Mouse (Mus musculus): ENCODE measurements at regions not wholly inside any gene's neighbourhood (a gene's known extent, or its start where the extent isn't known, plus 50 kb on each side); places are given as distances from the start of the nearest gene placed in this dataset.

GRCm38 (mm10) chr2:148237121-148237520 is 158.0 kb upstream of the Sstr4 start:
- no peak overlapping the region for H3K9ac ChIP-seq (replicated peaks)
- 83% methylated on average over 4 of the region's 4 CpGs for WGBS
- H3K27me3 ChIP-seq: no peaks in the 10 kb centered on the region
- H3K4me2 ChIP-seq (replicated peaks): no peak overlapping the region
- no peaks in the 10 kb centered on the region for H3K36me3 ChIP-seq
- H3K4me1 ChIP-seq: no peaks in the 10 kb centered on the region
- H3K9me3 ChIP-seq: no peaks in the 10 kb centered on the region
- no peak for ATAC-seq (replicated peaks)
- H3K27ac ChIP-seq (replicated peaks): no peak overlapping the region
- H3K4me3 ChIP-seq: no peak overlapping the region

DNA sequence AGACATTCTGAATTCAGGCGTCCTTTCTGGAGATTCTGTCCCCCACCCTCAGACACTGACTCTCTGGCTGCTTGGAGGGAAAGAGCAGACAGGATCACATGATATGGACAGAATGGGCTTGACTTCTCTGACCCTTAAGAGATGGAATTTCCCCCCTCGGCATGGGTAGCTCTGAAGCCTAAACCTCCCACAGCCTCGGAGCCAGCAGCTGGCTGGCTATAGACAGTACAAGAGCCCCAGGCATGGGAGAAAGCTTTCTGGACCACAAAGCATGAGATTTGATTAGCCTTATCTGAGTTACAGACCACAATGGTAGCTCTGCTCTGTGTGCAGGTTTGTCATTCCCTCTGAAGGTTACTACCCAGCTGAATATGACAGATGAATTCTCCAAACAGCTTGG is 156.1 kb upstream of the Sstr4 start:
- Histone ChIP-seq H3K27ac (replicated peaks) (no peak overlapping the region), H3K9me3 (no peaks in the 10 kb centered on the region), H3K4me1 (no peaks in the 10 kb centered on the region), H3K4me2 (replicated peaks) (no peak overlapping the region), H3K36me3 (no peaks in the 10 kb centered on the region), H3K9ac (replicated peaks) (no peak overlapping the region), H3K4me3 (no peak overlapping the region), H3K27me3 (no peaks in the 10 kb centered on the region)
- ATAC-seq (replicated peaks): no peak; the same call in 1 of the 2 replicates
- WGBS: 58% methylated on average over 3 of the region's 3 CpGs

- no peak overlapping the region for H3K9ac ChIP-seq (replicated peaks)
- H3K36me3 ChIP-seq: no peaks in the 10 kb centered on the region
- no peak overlapping the region for H3K27ac ChIP-seq (replicated peaks)
- no peak overlapping the region for H3K4me3 ChIP-seq
- no peaks in the 10 kb centered on the region for H3K9me3 ChIP-seq
- H3K27me3 ChIP-seq: no peaks in the 10 kb centered on the region
- ATAC-seq (replicated peaks): no peak
- H3K4me2 ChIP-seq (replicated peaks): no peak overlapping the region
- 35% methylated on average over 4 of the region's 4 CpGs for WGBS
- H3K4me1 ChIP-seq: no peaks in the 10 kb centered on the region
These were observed 152.9 kb upstream of the Sstr4 start for GRCm38 (mm10) chr2:148242242-148242641.

DNA sequence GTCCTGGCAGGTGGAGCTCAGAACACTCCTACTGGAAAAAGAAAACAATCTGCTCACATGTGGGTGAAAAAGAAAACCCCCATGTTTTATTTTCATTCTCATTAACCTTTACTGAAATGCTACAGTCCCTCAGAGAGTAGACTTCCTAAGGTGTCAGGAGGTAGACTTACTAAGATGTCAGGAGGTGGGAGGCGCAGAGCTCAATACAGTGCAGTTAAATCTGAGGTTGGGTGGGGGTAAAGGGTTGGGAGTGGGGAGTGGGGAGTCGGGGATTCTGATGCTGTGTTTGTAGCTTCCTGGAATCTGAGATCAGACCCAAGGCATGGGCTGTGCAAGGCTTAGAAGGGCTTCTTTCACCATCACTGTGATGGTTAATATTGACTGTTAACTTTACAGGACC is 149.6 kb upstream of the Sstr4 start:
- no peaks in the 10 kb centered on the region for H3K4me1 ChIP-seq
- no peaks in the 10 kb centered on the region for H3K36me3 ChIP-seq
- H3K9ac ChIP-seq (replicated peaks): no peak overlapping the region

DNA sequence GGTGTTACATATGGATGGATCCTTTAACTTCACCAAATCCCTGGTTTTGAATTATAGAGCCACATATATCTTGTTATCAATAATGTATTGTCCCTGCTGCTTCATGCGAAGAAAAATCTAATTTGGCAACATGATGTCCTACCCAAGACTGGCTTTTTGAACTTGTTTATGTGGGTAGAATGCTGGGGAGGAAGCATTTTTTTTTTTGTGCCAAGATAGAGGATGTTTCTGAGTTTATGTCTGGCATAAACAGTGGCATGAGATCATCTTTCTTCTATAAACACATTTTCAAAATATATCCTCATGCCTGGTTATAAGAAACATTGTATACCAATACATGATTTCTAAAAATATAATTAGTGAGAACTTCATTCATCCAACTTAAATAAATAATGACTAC is 144.2 kb upstream of the Sstr4 start:
- H3K4me2 ChIP-seq (replicated peaks): no peak overlapping the region
- no peak overlapping the region for H3K9ac ChIP-seq (replicated peaks)
- H3K36me3 ChIP-seq: no peaks in the 10 kb centered on the region
- no peak for ATAC-seq (replicated peaks)
- WGBS: 90% methylated on average over 1 of the region's 1 CpGs
- no peak overlapping the region for H3K4me3 ChIP-seq
- H3K9me3 ChIP-seq: no peaks in the 10 kb centered on the region
- H3K4me1 ChIP-seq: no peaks in the 10 kb centered on the region
- no peak overlapping the region for H3K27ac ChIP-seq (replicated peaks)
- no peaks in the 10 kb centered on the region for H3K27me3 ChIP-seq

More for the DNA sequence above, 149.6 kb upstream of the Sstr4 start:
- Histone ChIP-seq H3K9me3 (no peaks in the 10 kb centered on the region), H3K4me2 (replicated peaks) (no peak overlapping the region), H3K27me3 (no peaks in the 10 kb centered on the region), H3K4me3 (no peak overlapping the region), H3K27ac (replicated peaks) (no peak overlapping the region)
- ATAC-seq (replicated peaks): no peak
- 85% methylated on average over 2 of the region's 2 CpGs for WGBS

DNA sequence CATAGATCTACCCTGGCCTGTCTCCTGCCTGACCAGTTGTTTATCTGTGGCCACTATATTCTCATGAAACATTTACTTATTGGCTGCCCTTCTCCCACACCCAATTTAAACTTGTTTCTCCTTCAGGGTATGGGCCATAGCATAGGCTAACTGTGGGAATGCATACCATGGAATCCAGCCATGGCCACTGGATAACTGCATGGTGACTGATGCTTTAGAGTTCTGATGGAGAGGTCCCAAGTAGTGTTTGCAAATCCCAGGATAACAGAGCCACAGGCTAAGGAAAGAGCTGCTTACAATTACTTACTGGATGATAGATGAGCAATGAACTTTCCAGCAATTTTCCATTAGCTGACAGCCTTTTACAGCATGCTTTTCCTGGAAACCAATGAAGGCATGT is 139.5 kb upstream of the Sstr4 start:
- Histone ChIP-seq H3K27ac (replicated peaks) (no peak overlapping the region), H3K9ac (replicated peaks) (no peak overlapping the region), H3K9me3 (no peaks in the 10 kb centered on the region), H3K27me3 (no peaks in the 10 kb centered on the region), H3K4me2 (replicated peaks) (no peak overlapping the region), H3K4me1 (no peaks in the 10 kb centered on the region), H3K36me3 (no peaks in the 10 kb centered on the region), H3K4me3 (no peak overlapping the region)
- no peak for ATAC-seq (replicated peaks)

GRCm38 (mm10) chr2:148264111-148264730 is 130.9 kb upstream of the Sstr4 start:
- H3K4me1 ChIP-seq: no peaks in the 10 kb centered on the region
- no peaks in the 10 kb centered on the region for H3K36me3 ChIP-seq
- no peak overlapping the region for H3K4me3 ChIP-seq
- WGBS: 54% methylated on average over 3 of the region's 3 CpGs
- no peaks in the 10 kb centered on the region for H3K27me3 ChIP-seq
- peak; percentile 76 for ATAC-seq (replicated peaks)
- H3K9ac ChIP-seq (replicated peaks): no peak overlapping the region
- no peaks in the 10 kb centered on the region for H3K9me3 ChIP-seq
- H3K4me2 ChIP-seq (replicated peaks): no peak overlapping the region
- no peak overlapping the region for H3K27ac ChIP-seq (replicated peaks)

DNA sequence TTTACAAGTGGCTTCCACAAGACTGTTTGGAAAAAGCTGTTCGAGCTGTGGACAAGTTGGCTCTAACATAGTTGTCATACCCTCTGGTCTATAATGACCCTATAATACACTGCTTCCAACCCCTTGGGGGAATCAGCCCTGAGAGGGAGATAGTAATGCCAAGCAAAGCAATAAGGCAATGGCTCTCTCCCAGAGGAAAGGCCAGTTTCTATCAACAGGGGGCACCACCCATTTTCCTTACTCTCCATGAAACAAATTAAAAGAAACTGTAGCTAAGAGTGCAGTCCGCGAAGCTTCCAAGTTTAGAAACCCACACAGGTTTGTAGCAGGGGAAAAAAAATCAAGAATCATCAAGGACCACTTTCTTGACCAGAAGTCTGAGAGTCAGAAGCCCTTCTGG is 115.9 kb upstream of the Sstr4 start:
- no peak overlapping the region for H3K4me2 ChIP-seq (replicated peaks)
- H3K27ac ChIP-seq (replicated peaks): no peak overlapping the region
- H3K9ac ChIP-seq (replicated peaks): no peak overlapping the region
- WGBS: 94% methylated on average over 3 of the region's 3 CpGs
- H3K27me3 ChIP-seq: no peaks in the 10 kb centered on the region
- H3K4me3 ChIP-seq: no peak overlapping the region
- no peaks in the 10 kb centered on the region for H3K4me1 ChIP-seq
- H3K9me3 ChIP-seq: no peaks in the 10 kb centered on the region
- no peaks in the 10 kb centered on the region for H3K36me3 ChIP-seq
- ATAC-seq (replicated peaks): no peak

DNA sequence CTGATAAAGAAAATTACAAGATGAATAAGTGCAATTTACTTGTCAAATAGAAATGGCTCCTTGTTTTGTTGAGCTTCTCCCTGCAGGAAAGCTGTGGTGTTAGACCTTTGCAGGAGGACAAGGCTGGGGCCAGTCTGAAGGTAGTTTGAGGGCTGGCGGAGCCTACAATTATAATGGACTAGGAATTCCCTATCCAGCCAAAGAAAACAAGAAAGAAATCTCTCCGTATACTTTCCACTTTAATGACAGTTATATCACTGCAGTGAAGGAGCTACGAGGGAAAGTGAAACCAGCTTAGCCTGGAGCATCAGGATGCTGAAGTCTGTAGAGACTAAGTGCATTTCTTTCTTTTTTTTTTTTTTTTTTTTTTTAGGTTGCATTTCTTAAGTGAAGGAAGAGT is 104.8 kb upstream of the Sstr4 start:
- H3K4me3 ChIP-seq: no peak overlapping the region
- WGBS: 81% methylated on average over 3 of the region's 3 CpGs

GRCm38 (mm10) chr2:148292442-148292841 is 102.7 kb upstream of the Sstr4 start:
- no peaks in the 10 kb centered on the region for H3K4me1 ChIP-seq
- H3K36me3 ChIP-seq: no peaks in the 10 kb centered on the region
- ATAC-seq (replicated peaks): no peak
- H3K9ac ChIP-seq (replicated peaks): no peak overlapping the region
- no peak overlapping the region for H3K4me2 ChIP-seq (replicated peaks)
- H3K9me3 ChIP-seq: no peaks in the 10 kb centered on the region
- no peaks in the 10 kb centered on the region for H3K27me3 ChIP-seq
- no peak overlapping the region for H3K4me3 ChIP-seq
- 89% methylated on average over 5 of the region's 5 CpGs for WGBS
- H3K27ac ChIP-seq (replicated peaks): no peak overlapping the region

More for the DNA sequence above, 104.8 kb upstream of the Sstr4 start:
- H3K27me3 ChIP-seq: no peaks in the 10 kb centered on the region
- no peaks in the 10 kb centered on the region for H3K9me3 ChIP-seq
- no peak overlapping the region for H3K27ac ChIP-seq (replicated peaks)
- no peak for ATAC-seq (replicated peaks)
- H3K9ac ChIP-seq (replicated peaks): no peak overlapping the region
- no peaks in the 10 kb centered on the region for H3K36me3 ChIP-seq
- no peaks in the 10 kb centered on the region for H3K4me1 ChIP-seq
- H3K4me2 ChIP-seq (replicated peaks): no peak overlapping the region

DNA sequence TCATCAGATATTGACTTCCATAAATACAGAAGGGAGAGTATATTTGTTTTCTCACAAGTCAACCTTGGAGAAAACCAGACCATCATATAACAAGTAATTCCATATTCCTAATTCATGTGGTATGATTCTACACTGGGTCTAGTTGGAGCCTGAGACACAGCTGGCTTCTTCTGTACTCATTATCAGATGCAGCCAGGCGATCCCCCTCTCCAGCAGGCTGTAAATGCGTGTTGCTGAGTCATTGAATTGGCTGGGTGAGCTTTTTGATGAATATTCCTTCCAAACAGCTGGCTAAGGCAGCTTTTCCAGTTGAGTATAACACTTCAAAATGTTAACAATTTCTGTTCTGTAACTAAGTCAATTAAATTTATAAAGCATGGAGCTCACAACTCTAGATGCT is 102.2 kb upstream of the Sstr4 start:
- peak; percentile 55; the same call in 1 of the 2 replicates for ATAC-seq (replicated peaks)

DNA sequence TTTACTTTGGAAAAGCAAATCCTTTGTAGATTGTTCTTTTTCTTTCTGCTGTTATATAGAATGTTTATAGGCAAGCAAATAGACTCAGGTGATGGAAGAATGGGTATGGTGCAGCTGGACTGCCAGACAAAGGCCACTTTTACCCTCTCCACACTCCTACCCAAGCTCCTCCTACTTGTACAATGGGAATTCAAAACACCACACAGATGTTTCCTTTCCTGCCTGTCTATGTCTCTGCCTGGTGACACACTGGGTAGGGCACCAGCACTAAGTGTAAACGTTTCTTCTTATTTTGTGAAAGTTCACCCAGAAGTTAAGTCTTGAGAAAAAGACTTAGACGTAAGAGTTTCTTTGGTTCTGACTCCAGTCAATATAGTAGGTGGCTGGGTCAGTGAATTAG is 94.3 kb upstream of the Sstr4 start:
- H3K36me3 ChIP-seq: no peaks in the 10 kb centered on the region
- H3K4me2 ChIP-seq (replicated peaks): no peak overlapping the region
- H3K9ac ChIP-seq (replicated peaks): no peak overlapping the region
- no peak for ATAC-seq (replicated peaks)
- no peaks in the 10 kb centered on the region for H3K9me3 ChIP-seq
- no peak overlapping the region for H3K4me3 ChIP-seq
- H3K4me1 ChIP-seq: no peaks in the 10 kb centered on the region
- no peaks in the 10 kb centered on the region for H3K27me3 ChIP-seq
- no peak overlapping the region for H3K27ac ChIP-seq (replicated peaks)
- 81% methylated on average over 2 of the region's 2 CpGs for WGBS

More for the DNA sequence above, 102.2 kb upstream of the Sstr4 start:
- H3K27me3 ChIP-seq: no peaks in the 10 kb centered on the region
- H3K4me2 ChIP-seq (replicated peaks): no peak overlapping the region
- H3K36me3 ChIP-seq: no peaks in the 10 kb centered on the region
- no peaks in the 10 kb centered on the region for H3K4me1 ChIP-seq
- no peak overlapping the region for H3K9ac ChIP-seq (replicated peaks)
- H3K27ac ChIP-seq (replicated peaks): no peak overlapping the region
- no peaks in the 10 kb centered on the region for H3K9me3 ChIP-seq
- no peak overlapping the region for H3K4me3 ChIP-seq
- 69% methylated on average over 2 of the region's 2 CpGs for WGBS

DNA sequence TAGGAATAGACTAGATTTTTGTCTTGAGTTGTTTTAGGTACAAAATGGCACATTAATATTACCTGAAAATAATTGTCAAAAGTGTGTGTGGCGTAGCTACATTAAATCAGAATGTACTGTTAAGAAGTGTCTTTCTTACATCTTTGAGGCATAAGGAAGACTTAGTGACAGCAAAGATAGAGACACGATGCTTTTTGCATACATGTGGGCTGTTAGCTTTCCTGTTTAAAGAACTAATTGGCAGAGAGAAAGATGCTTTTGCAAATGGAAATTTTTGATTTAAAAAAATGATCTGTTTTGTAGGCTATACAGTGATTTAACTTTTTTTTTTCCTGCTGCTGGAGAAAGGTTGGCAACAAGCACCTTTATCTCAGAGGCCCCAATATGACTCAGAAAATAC is 82.9 kb upstream of the Sstr4 start:
- 85% methylated on average over 2 of the region's 2 CpGs for WGBS
- Histone ChIP-seq H3K27me3 (no peaks in the 10 kb centered on the region), H3K9me3 (no peaks in the 10 kb centered on the region), H3K4me1 (no peaks in the 10 kb centered on the region), H3K9ac (replicated peaks) (no peak overlapping the region), H3K27ac (replicated peaks) (no peak overlapping the region), H3K4me2 (replicated peaks) (no peak overlapping the region), H3K4me3 (no peak overlapping the region), H3K36me3 (no peaks in the 10 kb centered on the region)
- ATAC-seq (replicated peaks): no peak

Data from forebrain, embryonic 15.5 days (tissue).